Mouse (Mus musculus) lung, embryonic 16.5 days (tissue): ENCODE data around the gene Pgrmc2. TPM values are rescaled to one million over a fixed set of nuclear protein-coding genes. Genes with fewer than 3 reads are reported as not detected.

ENCODE experiments used
- ATAC-seq: fragments of 200-750 bp; cut with Nextera tagmentation; 2 replicates; pipeline ENCODE4 v1.8.0; 2017; ENCODE audit warnings: low read depth, mild to moderate bottlenecking, moderate library complexity
- H3K27ac ChIP-seq: fragments of 300-500 bp; sonication (generic); 2 replicates; pipeline ENCODE4 v1.5.1; 2014; ENCODE audit warnings: mild to moderate bottlenecking, control low read depth, low read length
- H3K27me3 ChIP-seq: fragments of 300-500 bp; sonication (generic); 2 replicates; pipeline ENCODE4 v1.6.1; 2014; ENCODE audit warnings: low read depth, low read length, mixed read lengths; ENCODE audit not compliant: control insufficient read depth, insufficient read depth
- H3K36me3 ChIP-seq: fragments of 300-500 bp; sonication (generic); 2 replicates; pipeline ENCODE4 v1.6.1; 2014; ENCODE audit warnings: low read length; ENCODE audit not compliant: control insufficient read depth, insufficient read depth
- H3K4me1 ChIP-seq: fragments of 300-500 bp; sonication (generic); replicated peaks from 2 replicates; pipeline ENCODE4 v1.6.1; 2014; ENCODE audit warnings: low read length, mixed read lengths; ENCODE audit not compliant: control insufficient read depth, insufficient read depth
- H3K4me2 ChIP-seq: fragments of 300-500 bp; sonication (generic); 2 replicates; pipeline ENCODE4 v1.6.1; 2014; ENCODE audit warnings: low read depth, low read length, control low read depth
- H3K4me3 ChIP-seq: fragments of 300-500 bp; sonication (generic); 2 replicates; pipeline ENCODE4 v1.5.1; 2014; ENCODE audit warnings: mild to moderate bottlenecking, low read length, control low read depth
- H3K9ac ChIP-seq: fragments of 300-500 bp; sonication (generic); 2 replicates; pipeline ENCODE4 v1.6.1; 2014; ENCODE audit warnings: low read length, control low read depth
- H3K9me3 ChIP-seq: fragments of 300-500 bp; sonication (generic); 2 replicates; pipeline ENCODE4 v1.6.1; 2016; ENCODE audit warnings: low read length; ENCODE audit not compliant: control insufficient read depth
- WGBS: fragments of 180-500 bp; shearing (Covaris S2); extraction: QIAGEN DNeasy Blood & Tissue Kit; methylation state at CpG from one replicate; pipeline ENCODE4 v1.1.7; 2014; 5-methylcytosine and 5-hydroxymethylcytosine counted together
- polyA plus RNA-seq: library from polyadenylated mRNA; unstranded; fragments of >200 nt; fragmentation: Nextera tagmentation; extraction: Ambion mirVana; gene quantifications from 2 replicates; pipeline ENCODE4 v1.2.1, GENCODE M21; 2015

Pgrmc2 gene
- polyA plus RNA-seq, 1 experiment from 2014 or later: 24.8 TPM

GRCm38 (mm10) chr3:41081474-41082301 is 1.2 kb downstream of the Pgrmc2 start:
- peak overlapping the region; percentile 88 for H3K4me3 ChIP-seq
- no peaks in the 10 kb centered on the region for H3K27me3 ChIP-seq
- peak overlapping the region; percentile 83 for H3K9ac ChIP-seq
- H3K4me2 ChIP-seq: peak overlapping the region; percentile 92
- peaks cover 9% of the 10 kb centered on the region for H3K4me1 ChIP-seq
- WGBS: 2% methylated on average over 23 of the region's 23 CpGs
- no peaks in the 10 kb centered on the region for H3K9me3 ChIP-seq
- peak overlapping the region; percentile 71 for H3K27ac ChIP-seq
- no peaks in the 10 kb centered on the region for H3K36me3 ChIP-seq
- ATAC-seq: no peak

GRCm38 (mm10) chr3:41080724-41081123 is 2.1 kb downstream of the Pgrmc2 start:
- no peak overlapping the region; the same call in 1 of the 2 replicates for H3K4me3 ChIP-seq
- H3K27ac ChIP-seq: no peak overlapping the region
- H3K9ac ChIP-seq: no peak overlapping the region
- peaks cover 12% of the 10 kb centered on the region for H3K4me1 ChIP-seq
- no peaks in the 10 kb centered on the region for H3K27me3 ChIP-seq
- 28% methylated on average over 3 of the region's 3 CpGs for WGBS
- ATAC-seq: no peak
- no peaks in the 10 kb centered on the region for H3K36me3 ChIP-seq
- H3K4me2 ChIP-seq: peak overlapping the region; percentile 25; the same call in 1 of the 2 replicates
- H3K9me3 ChIP-seq: no peaks in the 10 kb centered on the region

GRCm38 (mm10) chr3:41078673-41079072 is 4.2 kb downstream of the Pgrmc2 start:
- Histone ChIP-seq H3K4me1 (peaks cover 13% of the 10 kb centered on the region), H3K9ac (no peak overlapping the region), H3K27me3 (no peaks in the 10 kb centered on the region), H3K36me3 (no peaks in the 10 kb centered on the region), H3K4me2 (no peak overlapping the region), H3K4me3 (no peak overlapping the region), H3K27ac (no peak overlapping the region), H3K9me3 (no peaks in the 10 kb centered on the region)
- no peak for ATAC-seq
- WGBS: 92% methylated on average over 2 of the region's 2 CpGs

- Histone ChIP-seq H3K27me3 (no peaks in the 10 kb centered on the region), H3K9ac (no peak overlapping the region), H3K27ac (no peak overlapping the region), H3K9me3 (no peaks in the 10 kb centered on the region), H3K36me3 (no peaks in the 10 kb centered on the region), H3K4me1 (peaks cover 4% of the 10 kb centered on the region; the same call in 1 of the 2 replicates), H3K4me2 (no peak overlapping the region), H3K4me3 (no peak overlapping the region)
- ATAC-seq: no peak
- WGBS: 57% methylated on average over 8 of the region's 8 CpGs
These were observed 7.5 kb downstream of the Pgrmc2 start for GRCm38 (mm10) chr3:41075376-41075775.

- H3K36me3 ChIP-seq: no peaks in the 10 kb centered on the region; the same call in 1 of the 2 replicates
- no peaks in the 10 kb centered on the region for H3K9me3 ChIP-seq
- no peak overlapping the region for H3K4me3 ChIP-seq
- no peak overlapping the region for H3K27ac ChIP-seq
- H3K4me1 ChIP-seq: no peaks in the 10 kb centered on the region
- no peak overlapping the region for H3K4me2 ChIP-seq
- ATAC-seq: peak; percentile 34; the same call in 1 of the 2 replicates
- WGBS: 73% methylated on average over 2 of the region's 2 CpGs
- H3K9ac ChIP-seq: no peak overlapping the region
- H3K27me3 ChIP-seq: no peaks in the 10 kb centered on the region
These were observed 12.3 kb downstream of the Pgrmc2 start for GRCm38 (mm10) chr3:41070519-41070918.

GRCm38 (mm10) chr3:41065320-41065719 is 17.5 kb downstream of the Pgrmc2 start:
- H3K4me3 ChIP-seq: no peak overlapping the region
- no peaks in the 10 kb centered on the region for H3K9me3 ChIP-seq
- no peak overlapping the region for H3K9ac ChIP-seq
- H3K27me3 ChIP-seq: no peaks in the 10 kb centered on the region
- no peak for ATAC-seq
- WGBS: 55% methylated on average over 2 of the region's 2 CpGs
- no peak overlapping the region for H3K4me2 ChIP-seq
- H3K36me3 ChIP-seq: no peaks in the 10 kb centered on the region; the same call in 1 of the 2 replicates
- H3K27ac ChIP-seq: no peak overlapping the region
- H3K4me1 ChIP-seq: no peaks in the 10 kb centered on the region

GRCm38 (mm10) chr3:41062758-41063157 is 20.1 kb downstream of the Pgrmc2 start:
- H3K9me3 ChIP-seq: no peaks in the 10 kb centered on the region
- no peak overlapping the region for H3K9ac ChIP-seq
- ATAC-seq: no peak

GRCm38 (mm10) chr3:41061831-41062565 is 20.8 kb downstream of the Pgrmc2 start:
- 90% methylated on average over 3 of the region's 3 CpGs for WGBS
- no peak for ATAC-seq
- Histone ChIP-seq H3K9me3 (no peaks in the 10 kb centered on the region), H3K27me3 (no peaks in the 10 kb centered on the region), H3K4me3 (no peak overlapping the region), H3K9ac (no peak overlapping the region), H3K27ac (no peak overlapping the region), H3K4me1 (0 out of 2 replicates have a peak, but pooled peaks cover 2% of the 10 kb centered on the region), H3K36me3 (no peaks in the 10 kb centered on the region; the same call in 1 of the 2 replicates), H3K4me2 (no peak overlapping the region)

More at GRCm38 (mm10) chr3:41062758-41063157, 20.1 kb downstream of the Pgrmc2 start:
- H3K27me3 ChIP-seq: no peaks in the 10 kb centered on the region
- no peak overlapping the region for H3K27ac ChIP-seq
- 91% methylated on average over 2 of the region's 2 CpGs for WGBS
- 0 out of 2 replicates have a peak, but pooled peaks cover 2% of the 10 kb centered on the region for H3K4me1 ChIP-seq
- H3K4me2 ChIP-seq: no peak overlapping the region
- no peaks in the 10 kb centered on the region; the same call in 1 of the 2 replicates for H3K36me3 ChIP-seq
- no peak overlapping the region for H3K4me3 ChIP-seq

GRCm38 (mm10) chr3:41059249-41059648 is 23.6 kb downstream of the Pgrmc2 start:
- 72% methylated on average over 3 of the region's 3 CpGs for WGBS
- Histone ChIP-seq H3K27ac (no peak overlapping the region), H3K9ac (no peak overlapping the region), H3K4me3 (no peak overlapping the region), H3K27me3 (no peaks in the 10 kb centered on the region), H3K4me2 (no peak overlapping the region), H3K9me3 (no peaks in the 10 kb centered on the region; the same call in 1 of the 2 replicates), H3K36me3 (no peaks in the 10 kb centered on the region), H3K4me1 (0 out of 2 replicates have a peak, but pooled peaks cover 2% of the 10 kb centered on the region)
- ATAC-seq: no peak
